9 mouse cellular contexts compared by ENCODE assay signal in genomic region chr13:98222848-98223247, GRCm38 (mm10). TPM values are rescaled to one million over a fixed set of nuclear protein-coding genes. Genes with fewer than 3 reads are reported as not detected.
DNase-seq lines count a peak whose midpoint lies in the region.
"Had no signal": no experiment of that assay in that cellular context is flagged by ENCODE, and none has a peak within 500 bp of the region (broad histone marks: within the 10 kb centered on the region; RNA-seq: fewer than 3 reads in every experiment).

No protein-coding gene starts in this region.

- no peaks in the 10 kb centered on the region; the same call in 1 of the 2 replicates for H3K4me1 ChIP-seq in limb, embryonic 10.5 days

- no peaks in the 10 kb centered on the region for H3K27me3 ChIP-seq in limb, embryonic 10.5 days (ENCODE audit: low read depth, poor library complexity, severe bottlenecking)

- 45% methylated on average over 12 of the region's 12 CpGs for WGBS in limb, embryonic 10.5 days

- H3K9me3 ChIP-seq in limb, embryonic 10.5 days (replicated peaks), result no peaks in the 10 kb centered on the region

- H3K4me3 ChIP-seq in limb, embryonic 10.5 days, result no peak overlapping the region

- DNase-seq in cerebellum, postnatal 10 days, result peak; percentile 66 to 71
- DNase-seq in cerebellum, adult 8-10 months, result no peak
- peak; percentile 48 for DNase-seq in 416B (ENCODE audit: low read depth)
- peak; percentile 10 for DNase-seq in c-Kit-positive CD71-positive TER-119-positive erythroid progenitor cells, embryonic 14.5 days (ENCODE audit: low spot score)
- peak; percentile 13 to 21 for DNase-seq in heart, adult 9 months (ENCODE audit: low spot score in 2 of 2)
- DNase-seq in limb, embryonic 10.5 days (ENCODE audit: low spot score), result peak; percentile 55
- DNase-seq in neural tube, embryonic 10.5 days (ENCODE audit: extremely low spot score, low spot score), result peak; percentile 39
- DNase-seq in layer of hippocampus, adult 18-20 months (ENCODE audit: low spot score in 2 of 2), result no peak

- H3K36me3 ChIP-seq in limb, embryonic 10.5 days, result no peaks in the 10 kb centered on the region

- H3K27ac ChIP-seq in limb, embryonic 10.5 days, result peak overlapping the region; percentile 56; the same call in 1 of the 2 replicates

RNA-seq across cellular contexts. Expression of gene Arhgef28, which starts 16.6 kb away (rescaled TPM):
- polyA plus RNA-seq in limb, embryonic 10.5 days (2016; fragmentation: Nextera tagmentation; extraction: Ambion mirVana), result 5.5 and 11.0 TPM in 2 replicates
- 100 to 1,000 TPM in 1 of 2 experiments, 10 to 100 TPM in 1; 94.9 to 103 TPM for total RNA-seq in layer of hippocampus, adult 18-20 months (2021)

RNA-seq across cellular contexts. Expression of gene Utp15, which starts 40.0 kb away (rescaled TPM):
- 51.4 and 54.5 TPM in 2 replicates for polyA plus RNA-seq in limb, embryonic 10.5 days (2016; fragmentation: Nextera tagmentation; extraction: Ambion mirVana)
- total RNA-seq in layer of hippocampus, adult 18-20 months (2021), result 10 to 100 TPM; 22.3 to 23.2 TPM

RNA-seq across cellular contexts. Expression of gene Ankra2, which starts 40.0 kb away (rescaled TPM):
- polyA plus RNA-seq in limb, embryonic 10.5 days (2016; fragmentation: Nextera tagmentation; extraction: Ambion mirVana), result 10.4 and 12.1 TPM in 2 replicates
- total RNA-seq in layer of hippocampus, adult 18-20 months (2021), result 10 to 100 TPM; 49.1 to 50.0 TPM

RNA-seq across cellular contexts. Expression of gene Gm21976, which starts 56.8 kb away (rescaled TPM):
- not detected in 2 replicates for polyA plus RNA-seq in limb, embryonic 10.5 days (2016; fragmentation: Nextera tagmentation; extraction: Ambion mirVana)
- not detected for total RNA-seq in layer of hippocampus, adult 18-20 months (2021)
- polyA plus RNA-seq: stomach, embryonic 16.5 days had no signal

Comparison
In these comparisons a context has a peak if more than half of its experiments do, and no peak if none do; other contexts are left out.
1. DNase-seq: peak in cerebellum, postnatal 10 days (2 of 2), 416B (single experiment), c-Kit-positive CD71-positive TER-119-positive erythroid progenitor cells, embryonic 14.5 days (single experiment), heart, adult 9 months (2 of 2), limb, embryonic 10.5 days (single experiment) and neural tube, embryonic 10.5 days (single experiment); none in cerebellum, adult 8-10 months (single experiment) and layer of hippocampus, adult 18-20 months (0 of 2).